Mouse (Mus musculus) spleen, adult 2 months (tissue): ENCODE measurements around the gene Plch2. TPM values are rescaled to one million over a fixed set of nuclear protein-coding genes. Genes with fewer than 3 reads are reported as not detected.

Source experiments
- DNase-seq, 2 experiments: peaks; one replicate each; pipeline versions ENCODE4 v3.0.0 to v3.0.0-alpha.2; 2012 to 2021; ENCODE audit warnings: low spot score in 2 of 2, low read depth in 1 of 2
- H3K27ac ChIP-seq: fragments of 200-500 bp; 2 replicates; pipeline ENCODE4 v1.5.1; 2012; ENCODE audit warnings: low read length, inconsistent platforms; ENCODE audit not compliant: insufficient read depth
- H3K27me3 ChIP-seq: fragments of 200-500 bp; 2 replicates; pipeline ENCODE4 v1.6.1; 2012; ENCODE audit warnings: mild to moderate bottlenecking, moderate library complexity, low read length, inconsistent platforms; ENCODE audit not compliant: control insufficient read depth, insufficient read depth
- H3K36me3 ChIP-seq: fragments of 200-500 bp; 2 replicates; pipeline ENCODE4 v1.6.1; 2012; ENCODE audit warnings: mild to moderate bottlenecking, low read length, inconsistent platforms; ENCODE audit not compliant: control insufficient read depth, insufficient read depth
- H3K4me1 ChIP-seq: fragments of 200-500 bp; 2 replicates; pipeline ENCODE4 v1.6.1; 2011; ENCODE audit warnings: inconsistent platforms; ENCODE audit not compliant: control insufficient read depth, insufficient read depth, insufficient read length
- H3K4me3 ChIP-seq: fragments of 200-500 bp; 2 replicates; pipeline ENCODE4 v1.5.1; 2011; ENCODE audit warnings: mild to moderate bottlenecking, inconsistent platforms; ENCODE audit not compliant: insufficient read depth, insufficient read length; ENCODE audit errors: extremely low read depth
- CTCF ChIP-seq: fragments of 200-500 bp; IDR thresholded peaks from 2 replicates; pipeline ENCODE4 v1.5.1; 2011; ENCODE audit warnings: mild to moderate bottlenecking, inconsistent platforms; ENCODE audit not compliant: insufficient read depth, insufficient read length, insufficient replicate concordance; ENCODE audit errors: extremely low read depth
- POLR2A ChIP-seq: fragments of 200-500 bp; IDR thresholded peaks from 2 replicates; pipeline ENCODE4 v1.6.1; 2011; ENCODE audit warnings: low read depth, low read length, inconsistent platforms
- WGBS: fragments of 180-500 bp; shearing (Covaris S2); methylation state at CpG from one replicate; pipeline ENCODE4 v1.1.7; 2018; 5-methylcytosine and 5-hydroxymethylcytosine counted together
- polyA plus RNA-seq: library from polyadenylated mRNA; depleted of rRNA; stranded (reverse); fragments of >200 nt; gene quantifications from 2 replicates; pipeline ENCODE4 v1.2.3, GENCODE M21; 2012

Plch2 gene
- polyA plus RNA-seq, 1 experiment: 0.20 TPM

DNA sequence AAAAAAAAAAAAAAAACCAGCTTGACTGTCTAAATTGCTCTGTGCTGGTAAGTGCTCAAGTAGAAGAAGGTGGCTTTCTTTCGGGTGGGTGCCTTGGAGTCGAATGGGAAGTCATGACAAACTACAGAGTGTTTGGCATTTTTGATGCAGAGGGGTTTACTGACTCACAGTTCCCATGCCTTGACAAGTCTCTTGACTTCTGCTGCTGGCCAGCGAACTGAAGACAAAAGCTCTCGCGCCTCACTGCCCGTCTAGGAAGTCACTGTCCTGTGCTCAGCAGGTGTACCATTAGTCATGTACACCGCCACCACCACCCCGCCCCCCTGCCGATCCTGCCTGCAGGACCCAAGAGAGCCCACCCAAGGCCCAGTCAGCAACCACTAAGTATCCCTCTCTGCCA lies 100.0 kb downstream of the Plch2 start:
- Histone ChIP-seq H3K36me3 (no peaks in the 10 kb centered on the region), H3K27me3 (peaks cover 7% of the 10 kb centered on the region), H3K4me3 (no peak overlapping the region), H3K4me1 (peaks cover 11% of the 10 kb centered on the region; the same call in 1 of the 2 replicates), H3K27ac (no peak overlapping the region)
- 39% methylated on average over 9 of the region's 9 CpGs for WGBS
- peak in 1 of 2 experiments; percentile 45 for DNase-seq
- no peak for TF ChIP-seq POLR2A
- TF ChIP-seq CTCF: no peak

DNA sequence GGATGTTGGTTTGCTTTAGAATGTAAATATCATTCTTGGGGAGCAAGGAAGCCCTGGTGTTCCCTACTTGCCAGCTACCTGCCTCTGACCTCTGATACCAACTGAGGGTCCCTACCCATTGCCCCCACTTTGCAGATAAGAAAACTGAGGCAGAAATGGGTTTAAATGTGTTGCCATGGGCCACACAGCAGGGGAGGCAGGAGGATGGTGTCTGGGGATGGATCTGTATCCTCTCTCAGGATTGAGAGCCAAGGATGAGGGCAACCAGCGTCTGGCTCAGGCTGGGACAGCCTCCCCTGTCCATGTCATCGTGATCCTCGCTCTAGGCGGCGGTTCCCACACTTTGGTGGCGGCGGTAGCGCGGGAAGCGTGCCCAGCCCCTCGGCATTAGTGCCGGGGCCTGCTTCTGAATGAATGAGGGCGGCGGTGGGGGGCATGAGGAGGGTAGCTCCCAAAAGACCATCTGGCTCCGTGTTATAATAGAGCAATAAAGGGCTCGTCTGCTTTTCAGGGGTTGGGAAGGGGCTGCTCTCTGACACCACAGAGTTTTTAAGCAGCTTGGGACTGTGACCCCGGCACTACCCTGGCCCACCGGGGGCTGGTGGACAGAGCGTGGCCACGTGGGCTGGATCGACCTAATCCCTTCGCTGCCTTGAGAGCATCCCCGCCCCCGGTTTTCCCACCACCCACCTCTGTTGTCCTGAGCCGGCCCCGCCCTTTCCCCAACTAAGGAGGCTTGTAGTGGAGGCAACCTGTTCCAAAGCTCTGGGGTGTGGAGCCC lies 103.9 kb downstream of the Plch2 start:
- Histone ChIP-seq H3K27me3 (peaks cover 13% of the 10 kb centered on the region; the same call in 1 of the 2 replicates), H3K4me1 (peaks cover 8% of the 10 kb centered on the region; the same call in 1 of the 2 replicates), H3K36me3 (no peaks in the 10 kb centered on the region), H3K4me3 (no peak overlapping the region), H3K27ac (no peak overlapping the region)
- DNase-seq: no peak
- TF ChIP-seq POLR2A: no peak
- TF ChIP-seq CTCF: no peak
- 10% methylated on average over 26 of the region's 26 CpGs for WGBS

DNA sequence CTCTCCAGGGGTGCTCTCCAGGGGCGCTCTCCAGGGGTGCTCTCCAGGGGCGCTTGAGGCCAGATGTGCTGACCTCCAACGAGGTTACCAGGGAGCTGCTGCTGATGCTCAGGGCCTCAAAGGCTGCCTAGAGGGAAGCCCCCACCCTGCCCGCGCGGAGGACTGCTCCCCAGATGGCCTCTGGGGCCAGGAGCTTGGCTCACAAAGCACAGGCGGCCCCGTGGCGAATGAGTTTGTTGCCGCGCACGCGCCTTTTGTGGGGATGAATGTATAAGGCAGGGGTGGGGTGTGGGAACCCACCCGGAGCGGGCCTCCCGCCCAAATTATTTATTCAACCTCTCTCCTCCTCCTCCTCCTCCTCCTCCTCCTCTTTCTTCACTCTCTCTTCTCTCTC lies 107.0 kb downstream of the Plch2 start:
- Histone ChIP-seq H3K27me3 (peaks cover 15% of the 10 kb centered on the region; the same call in 1 of the 2 replicates), H3K4me3 (no peak overlapping the region), H3K36me3 (no peaks in the 10 kb centered on the region), H3K27ac (no peak overlapping the region), H3K4me1 (no peaks in the 10 kb centered on the region; the same call in 1 of the 2 replicates)
- 19% methylated on average over 16 of the region's 16 CpGs for WGBS
- DNase-seq: no peak
- TF ChIP-seq POLR2A: no peak
- TF ChIP-seq CTCF: no peak

DNA sequence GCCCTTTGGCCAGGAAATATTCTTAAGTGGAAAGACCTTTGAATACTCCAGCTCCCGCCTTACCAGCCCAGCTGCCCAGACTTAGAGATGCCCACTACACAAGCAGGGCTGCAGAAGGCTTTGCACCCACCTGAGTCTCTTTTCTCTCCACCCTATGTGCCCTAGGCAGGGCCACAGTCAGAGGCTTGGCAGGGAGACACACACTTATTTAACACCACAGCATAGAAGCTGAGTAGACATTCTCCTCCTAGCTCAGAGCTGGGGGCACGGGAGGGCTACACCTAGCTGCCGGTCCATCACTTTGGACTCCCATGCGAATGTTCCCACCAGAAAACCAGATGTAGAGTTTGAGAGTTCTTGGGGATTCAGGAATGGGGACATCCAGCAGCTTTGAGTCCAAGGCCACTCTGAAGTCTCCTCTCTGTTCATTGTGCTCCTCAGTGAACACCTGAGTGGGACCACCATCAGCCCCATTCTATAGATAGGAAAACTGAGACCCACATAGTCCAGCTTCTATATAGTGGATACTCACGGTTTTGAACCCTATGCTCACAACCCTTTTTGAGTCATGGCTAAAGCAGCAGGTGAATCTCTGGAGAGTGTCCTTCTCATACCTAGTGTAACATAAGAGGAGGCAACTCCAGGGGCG lies 107.5 kb downstream of the Plch2 start:
- 69% methylated on average over 6 of the region's 6 CpGs for WGBS
- no peak for DNase-seq
- H3K27me3 ChIP-seq: peaks cover 15% of the 10 kb centered on the region; the same call in 1 of the 2 replicates
- no peaks in the 10 kb centered on the region for H3K36me3 ChIP-seq
- no peak overlapping the region for H3K4me3 ChIP-seq
- TF ChIP-seq CTCF: no peak
- TF ChIP-seq POLR2A: no peak
- H3K4me1 ChIP-seq: no peaks in the 10 kb centered on the region; the same call in 1 of the 2 replicates
- H3K27ac ChIP-seq: no peak overlapping the region

DNA sequence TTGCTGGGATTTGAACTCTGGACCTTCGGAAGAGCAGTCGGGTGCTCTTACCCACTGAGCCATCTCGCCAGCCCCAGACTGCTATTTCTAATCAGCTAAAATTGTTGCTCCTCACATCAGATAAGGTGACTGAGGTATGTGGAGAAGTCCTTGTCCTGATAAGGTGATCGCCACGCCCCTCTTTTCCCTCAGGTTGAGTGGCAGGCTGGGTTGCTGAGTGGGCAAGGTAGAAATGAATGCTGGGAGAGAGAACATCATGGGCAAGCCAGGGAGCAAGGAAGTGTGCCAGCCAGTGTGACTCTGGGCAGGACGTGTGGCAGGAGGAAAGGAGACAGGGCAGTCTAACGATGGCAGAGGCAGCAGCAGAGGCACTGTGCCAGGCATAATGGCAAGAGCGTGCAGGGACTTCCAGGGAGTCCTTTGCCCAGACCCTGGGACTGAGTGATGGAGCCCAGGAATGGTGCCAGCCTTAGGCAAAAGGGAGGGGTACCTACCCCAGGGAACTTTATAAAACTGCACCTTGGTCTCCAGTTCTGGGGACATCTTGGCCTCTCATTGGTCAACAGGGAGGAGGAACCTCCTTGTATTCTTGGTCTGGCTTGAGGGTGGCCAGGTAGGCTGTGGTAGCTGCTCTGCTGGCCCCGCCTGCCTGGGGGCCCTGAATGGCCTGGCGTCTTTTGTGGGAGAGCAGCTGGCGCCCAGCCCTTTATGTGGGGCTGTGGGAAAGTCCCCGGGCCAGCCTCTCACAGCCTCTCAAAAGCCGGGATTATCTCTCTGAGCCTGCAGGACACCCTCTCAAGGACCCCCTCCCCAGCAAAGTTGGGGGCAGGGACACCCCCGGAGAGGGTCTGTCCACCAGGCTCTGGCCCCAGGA lies 108.3 kb downstream of the Plch2 start:
- Histone ChIP-seq H3K4me3 (no peak overlapping the region), H3K36me3 (no peaks in the 10 kb centered on the region), H3K27ac (no peak overlapping the region), H3K27me3 (peaks cover 15% of the 10 kb centered on the region; the same call in 1 of the 2 replicates), H3K4me1 (peaks cover 5% of the 10 kb centered on the region; the same call in 1 of the 2 replicates)
- TF ChIP-seq POLR2A: no peak
- TF ChIP-seq CTCF: no peak
- DNase-seq: no peak
- WGBS: 51% methylated on average over 14 of the region's 14 CpGs

DNA sequence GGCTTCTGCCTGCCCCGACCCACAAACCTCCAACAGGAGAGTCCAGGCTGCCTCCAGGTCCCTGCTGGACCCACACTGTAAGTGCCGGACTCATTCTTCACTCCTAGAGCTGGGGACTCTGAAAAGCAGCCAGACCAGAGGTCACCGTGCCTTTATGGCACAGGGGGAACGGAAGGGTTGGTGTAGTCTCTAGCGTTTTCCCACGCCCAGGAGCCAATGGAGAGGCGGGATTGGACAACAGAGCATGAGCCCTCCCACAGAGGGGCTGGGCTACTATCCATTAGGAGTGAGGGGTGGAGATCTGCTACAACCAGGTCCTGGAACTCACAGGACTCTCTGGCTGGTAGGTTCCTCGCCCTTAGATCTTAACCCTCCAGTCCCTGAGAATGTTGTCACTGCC lies 110.3 kb downstream of the Plch2 start:
- WGBS: 39% methylated on average over 8 of the region's 8 CpGs
- H3K27ac ChIP-seq: no peak overlapping the region
- no peak overlapping the region for H3K4me3 ChIP-seq
- DNase-seq: no peak
- peaks cover 9% of the 10 kb centered on the region; the same call in 1 of the 2 replicates for H3K27me3 ChIP-seq
- H3K4me1 ChIP-seq: peaks cover 8% of the 10 kb centered on the region; the same call in 1 of the 2 replicates
- no peaks in the 10 kb centered on the region for H3K36me3 ChIP-seq
- no peak for TF ChIP-seq POLR2A
- no peak for TF ChIP-seq CTCF
